Comparison of ENCODE assay signal across 8 mouse cellular contexts in the genomic region with DNA sequence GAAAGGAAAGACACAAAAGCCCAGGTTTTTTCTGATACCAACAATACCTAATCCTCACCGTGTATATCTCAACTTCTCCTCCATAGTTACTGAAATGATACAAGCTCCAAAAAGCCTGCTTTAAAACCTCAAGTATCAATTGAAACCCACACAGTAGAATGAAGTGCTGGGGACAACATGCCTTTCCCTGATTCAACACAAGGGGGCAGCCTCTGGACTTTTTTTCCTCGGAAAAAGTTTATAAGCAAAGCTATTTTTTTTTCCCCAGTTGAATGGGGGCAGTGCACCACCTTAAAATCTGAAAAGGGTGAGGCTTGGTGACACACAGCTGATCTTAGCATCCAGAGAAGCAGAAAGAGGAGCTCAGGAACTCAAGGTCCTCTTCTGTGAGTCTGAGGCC.
DNase-seq lines count a peak whose midpoint lies in the region; ATAC-seq and TF ChIP-seq lines count a peak whose summit lies in the region.

No protein-coding gene starts in this region.

- 0 out of 2 replicates have a peak, but pooled peaks have one; percentile 33 for ATAC-seq in forebrain, embryonic 14.5 days
- no peak for ATAC-seq in forebrain, embryonic 12.5 days (ENCODE audit: low FRiP score)
- ATAC-seq in liver, embryonic 12.5 days, result no peak

- no peak overlapping the region for H3K9ac ChIP-seq in forebrain, embryonic 14.5 days (ENCODE audit: low read length)
- H3K9ac ChIP-seq in forebrain, embryonic 12.5 days, result no peak overlapping the region
- H3K9ac ChIP-seq in liver, embryonic 12.5 days, result no peak overlapping the region

- H3K9me3 ChIP-seq in forebrain, embryonic 14.5 days (replicated peaks; ENCODE audit: control insufficient read depth, low read length), result no peaks in the 10 kb centered on the region
- no peaks in the 10 kb centered on the region for H3K9me3 ChIP-seq in forebrain, embryonic 12.5 days
- no peaks in the 10 kb centered on the region for H3K9me3 ChIP-seq in liver, embryonic 12.5 days (replicated peaks)
- no peaks in the 10 kb centered on the region for H3K9me3 ChIP-seq in E14TG2a.4 (ENCODE audit: low read length)
- no peaks in the 10 kb centered on the region for H3K9me3 ChIP-seq in embryonic facial prominence, embryonic 10.5 days

- peak; percentile 89 for TF ChIP-seq CTCF in E14TG2a.4 (conservative IDR thresholded peaks at IDR 0.05; ENCODE audit: low read length)

- WGBS in forebrain, embryonic 14.5 days, result 5% methylated on average over 2 of the region's 2 CpGs
- WGBS in forebrain, embryonic 12.5 days, result 14% methylated on average over 2 of the region's 2 CpGs
- WGBS in liver, embryonic 12.5 days (ENCODE audit: insufficient replicate concordance), result 20% methylated on average over 2 of the region's 2 CpGs
- WGBS in embryonic facial prominence, embryonic 10.5 days, result 11% methylated on average over 2 of the region's 2 CpGs

- no peak overlapping the region for H3K4me2 ChIP-seq in forebrain, embryonic 14.5 days (ENCODE audit: low read length)
- H3K4me2 ChIP-seq in forebrain, embryonic 12.5 days, result no peak overlapping the region
- H3K4me2 ChIP-seq in liver, embryonic 12.5 days, result no peak overlapping the region

- no peaks in the 10 kb centered on the region for H3K36me3 ChIP-seq in forebrain, embryonic 14.5 days (ENCODE audit: control insufficient read depth, insufficient read depth, low read length)
- no peaks in the 10 kb centered on the region for H3K36me3 ChIP-seq in forebrain, embryonic 12.5 days (replicated peaks)
- 0 out of 2 replicates have a peak, but pooled peaks cover 3% of the 10 kb centered on the region for H3K36me3 ChIP-seq in liver, embryonic 12.5 days
- peaks cover 63% of the 10 kb centered on the region for H3K36me3 ChIP-seq in E14TG2a.4 (ENCODE audit: insufficient read depth, low read length)
- no peaks in the 10 kb centered on the region for H3K36me3 ChIP-seq in embryonic facial prominence, embryonic 10.5 days (replicated peaks)

- no peak overlapping the region for H3K4me3 ChIP-seq in forebrain, embryonic 14.5 days (ENCODE audit: low read depth, low read length)
- H3K4me3 ChIP-seq in forebrain, embryonic 12.5 days (replicated peaks), result no peak overlapping the region
- H3K4me3 ChIP-seq in liver, embryonic 12.5 days, result no peak overlapping the region
- H3K4me3 ChIP-seq in E14TG2a.4 (replicated peaks; ENCODE audit: low read length), result no peak overlapping the region
- H3K4me3 ChIP-seq in embryonic facial prominence, embryonic 10.5 days, result no peak overlapping the region

- H3K27me3 ChIP-seq in forebrain, embryonic 14.5 days (replicated peaks; ENCODE audit: control insufficient read depth, insufficient read depth, low read length), result no peaks in the 10 kb centered on the region
- no peaks in the 10 kb centered on the region for H3K27me3 ChIP-seq in forebrain, embryonic 12.5 days
- H3K27me3 ChIP-seq in liver, embryonic 12.5 days (replicated peaks), result no peaks in the 10 kb centered on the region
- H3K27me3 ChIP-seq in E14TG2a.4 (ENCODE audit: insufficient read depth, low read length), result no peaks in the 10 kb centered on the region
- H3K27me3 ChIP-seq in embryonic facial prominence, embryonic 10.5 days (replicated peaks; ENCODE audit: low read depth, poor library complexity, severe bottlenecking), result no peaks in the 10 kb centered on the region

- H3K4me1 ChIP-seq in forebrain, embryonic 14.5 days (ENCODE audit: control insufficient read depth, insufficient read depth, low read length), result no peaks in the 10 kb centered on the region
- H3K4me1 ChIP-seq in forebrain, embryonic 12.5 days, result peaks cover 7% of the 10 kb centered on the region
- H3K4me1 ChIP-seq in liver, embryonic 12.5 days, result no peaks in the 10 kb centered on the region; the same call in 1 of the 2 replicates
- H3K4me1 ChIP-seq in E14TG2a.4 (replicated peaks; ENCODE audit: low read depth, low read length), result peaks cover 98% of the 10 kb centered on the region
- peaks cover 16% of the 10 kb centered on the region for H3K4me1 ChIP-seq in embryonic facial prominence, embryonic 10.5 days

- H3K27ac ChIP-seq in forebrain, embryonic 14.5 days (ENCODE audit: low read depth, low read length), result no peak overlapping the region
- H3K27ac ChIP-seq in forebrain, embryonic 12.5 days, result no peak overlapping the region
- no peak overlapping the region for H3K27ac ChIP-seq in liver, embryonic 12.5 days
- H3K27ac ChIP-seq in embryonic facial prominence, embryonic 10.5 days (replicated peaks), result no peak overlapping the region

- DNase-seq in forebrain, embryonic 14.5 days (ENCODE audit: low spot score), result peak; percentile 73
- peak; percentile 25 for DNase-seq in liver
- peak; percentile 44 for DNase-seq in embryonic facial prominence, embryonic 10.5 days (ENCODE audit: low spot score)
- peak; percentile 56 for DNase-seq in lung, postnatal 14 days
- DNase-seq in left cerebral cortex, adult 11 months (ENCODE audit: low spot score), result no peak
